Mouse (Mus musculus) spleen, adult 2 months (tissue): Measurements from ENCODE around the gene Pde4d.

Source experiments
- CTCF ChIP-seq: fragments of 200-500 bp; IDR thresholded peaks from 2 replicates; pipeline ENCODE4 v1.5.1; 2011; ENCODE audit warnings: mild to moderate bottlenecking, inconsistent platforms; ENCODE audit not compliant: insufficient read depth, insufficient read length, insufficient replicate concordance; ENCODE audit errors: extremely low read depth
- POLR2A ChIP-seq: fragments of 200-500 bp; IDR thresholded peaks from 2 replicates; pipeline ENCODE4 v1.6.1; 2011; ENCODE audit warnings: low read depth, low read length, inconsistent platforms

- no peak for TF ChIP-seq POLR2A
- TF ChIP-seq CTCF, result no peak
These were observed 642.9 kb downstream of the Pde4d start for GRCm38 (mm10) chr13:109092654-109093053.
